Mouse (Mus musculus): ENCODE data around the gene Golph3. TPM values are rescaled to one million over a fixed set of nuclear protein-coding genes. Genes with fewer than 3 reads are reported as not detected.

The Golph3 gene
- total and polyA plus RNA-seq, 2 experiments from 2014 or later = 55.3 to 135 TPM

GRCm38 (mm10) chr15:12360519-12361212 is 39.4 kb downstream of the Golph3 start:
- H3K4me2 ChIP-seq (ENCODE audit: low read depth, low read length) = no peak overlapping the region
- no peak overlapping the region for H3K9ac ChIP-seq (replicated peaks; ENCODE audit: low read depth, low read length)
- DNase-seq (ENCODE audit: low spot score) = no peak
- H3K27me3 ChIP-seq (ENCODE audit: control insufficient read depth, insufficient read depth, low read length) = no peaks in the 10 kb centered on the region
- TF ChIP-seq CTCF (IDR thresholded peaks at IDR 0.05; ENCODE audit: low read depth) = no peak
- no peak for TF ChIP-seq EP300 (IDR thresholded peaks at IDR 0.05; ENCODE audit: low read depth)
- H3K4me3 ChIP-seq (ENCODE audit: low read depth, low read length) = no peak overlapping the region
- no peak for ATAC-seq (ENCODE audit: insufficient read depth, low read depth)
- peaks cover 73% of the 10 kb centered on the region for H3K36me3 ChIP-seq (replicated peaks; ENCODE audit: control insufficient read depth, insufficient read depth, low read length)
- no peak overlapping the region for H3K27ac ChIP-seq (ENCODE audit: low read depth)
- 75% methylated on average over 19 of the region's 19 CpGs for WGBS
- no peaks in the 10 kb centered on the region for H3K4me1 ChIP-seq (ENCODE audit: control insufficient read depth, insufficient read depth)
- H3K9me3 ChIP-seq (replicated peaks; ENCODE audit: control insufficient read depth, low read length) = no peaks in the 10 kb centered on the region

- Histone ChIP-seq H3K9me3 (replicated peaks; ENCODE audit: control insufficient read depth, low read length) (no peaks in the 10 kb centered on the region), H3K4me1 (ENCODE audit: control insufficient read depth, insufficient read depth) (0 out of 2 replicates have a peak, but pooled peaks cover 2% of the 10 kb centered on the region), H3K9ac (replicated peaks; ENCODE audit: low read depth, low read length) (no peak overlapping the region), H3K36me3 (replicated peaks; ENCODE audit: control insufficient read depth, insufficient read depth, low read length) (peaks cover 74% of the 10 kb centered on the region), H3K4me2 (ENCODE audit: low read depth, low read length) (no peak overlapping the region), H3K4me3 (ENCODE audit: low read depth, low read length) (no peak overlapping the region), H3K27me3 (ENCODE audit: control insufficient read depth, insufficient read depth, low read length) (no peaks in the 10 kb centered on the region), H3K27ac (ENCODE audit: low read depth) (no peak overlapping the region)
- no peak for ATAC-seq (ENCODE audit: insufficient read depth, low read depth)
- no peak for DNase-seq (ENCODE audit: low spot score)
- no peak for TF ChIP-seq CTCF (IDR thresholded peaks at IDR 0.05; ENCODE audit: low read depth)
- TF ChIP-seq EP300 (IDR thresholded peaks at IDR 0.05; ENCODE audit: low read depth) = no peak
- WGBS = 83% methylated on average over 14 of the region's 14 CpGs
Observed at GRCm38 (mm10) chr15:12362001-12362700, 40.9 kb downstream of the Golph3 start.

- no peak overlapping the region for H3K4me2 ChIP-seq (ENCODE audit: low read depth, low read length)
- no peaks in the 10 kb centered on the region for H3K27me3 ChIP-seq (ENCODE audit: control insufficient read depth, insufficient read depth, low read length)
- TF ChIP-seq EP300 (IDR thresholded peaks at IDR 0.05; ENCODE audit: low read depth) (no peak), CTCF (IDR thresholded peaks at IDR 0.05; ENCODE audit: low read depth) (no peak)
- no peak for DNase-seq (ENCODE audit: low spot score)
- ATAC-seq (ENCODE audit: insufficient read depth, low read depth) = no peak
- no peak overlapping the region for H3K9ac ChIP-seq (replicated peaks; ENCODE audit: low read depth, low read length)
- no peaks in the 10 kb centered on the region for H3K9me3 ChIP-seq (replicated peaks; ENCODE audit: control insufficient read depth, low read length)
- H3K27ac ChIP-seq (ENCODE audit: low read depth) = no peak overlapping the region
- H3K4me3 ChIP-seq (ENCODE audit: low read depth, low read length) = no peak overlapping the region
- H3K36me3 ChIP-seq (replicated peaks; ENCODE audit: control insufficient read depth, insufficient read depth, low read length) = peaks cover 71% of the 10 kb centered on the region
- H3K4me1 ChIP-seq (ENCODE audit: control insufficient read depth, insufficient read depth) = peaks cover 7% of the 10 kb centered on the region; the same call in 1 of the 2 replicates
- WGBS = 86% methylated on average over 6 of the region's 6 CpGs
Observed at GRCm38 (mm10) chr15:12362701-12363040, 41.4 kb downstream of the Golph3 start.

GRCm38 (mm10) chr15:12364096-12364495 is 42.8 kb downstream of the Golph3 start:
- ATAC-seq (ENCODE audit: insufficient read depth, low read depth) (no peak), DNase-seq (ENCODE audit: low spot score) (no peak)
- 84% methylated on average over 4 of the region's 4 CpGs for WGBS
- Histone ChIP-seq H3K4me1 (ENCODE audit: control insufficient read depth, insufficient read depth) (peaks cover 17% of the 10 kb centered on the region; the same call in 1 of the 2 replicates), H3K36me3 (replicated peaks; ENCODE audit: control insufficient read depth, insufficient read depth, low read length) (peaks cover 58% of the 10 kb centered on the region), H3K27ac (ENCODE audit: low read depth) (no peak overlapping the region), H3K9me3 (replicated peaks; ENCODE audit: control insufficient read depth, low read length) (no peaks in the 10 kb centered on the region), H3K4me3 (ENCODE audit: low read depth, low read length) (no peak overlapping the region), H3K27me3 (ENCODE audit: control insufficient read depth, insufficient read depth, low read length) (no peaks in the 10 kb centered on the region), H3K9ac (replicated peaks; ENCODE audit: low read depth, low read length) (no peak overlapping the region), H3K4me2 (ENCODE audit: low read depth, low read length) (no peak overlapping the region)
- TF ChIP-seq EP300 (IDR thresholded peaks at IDR 0.05; ENCODE audit: low read depth) (no peak), CTCF (IDR thresholded peaks at IDR 0.05; ENCODE audit: low read depth) (no peak)

- H3K27me3 ChIP-seq (ENCODE audit: control insufficient read depth, insufficient read depth, low read length) = no peaks in the 10 kb centered on the region
- H3K27ac ChIP-seq (ENCODE audit: low read depth) = no peak overlapping the region
- no peak for TF ChIP-seq CTCF (IDR thresholded peaks at IDR 0.05; ENCODE audit: low read depth)
- no peak for TF ChIP-seq EP300 (IDR thresholded peaks at IDR 0.05; ENCODE audit: low read depth)
Observed at GRCm38 (mm10) chr15:12365416-12366071, 44.3 kb downstream of the Golph3 start.

More at GRCm38 (mm10) chr15:12365416-12366071, 44.3 kb downstream of the Golph3 start:
- WGBS = 69% methylated on average over 15 of the region's 15 CpGs
- Histone ChIP-seq H3K4me2 (ENCODE audit: low read depth, low read length) (no peak overlapping the region), H3K36me3 (replicated peaks; ENCODE audit: control insufficient read depth, insufficient read depth, low read length) (peaks cover 59% of the 10 kb centered on the region), H3K4me1 (ENCODE audit: control insufficient read depth, insufficient read depth) (peaks cover 17% of the 10 kb centered on the region; the same call in 1 of the 2 replicates), H3K9me3 (replicated peaks; ENCODE audit: control insufficient read depth, low read length) (no peaks in the 10 kb centered on the region), H3K4me3 (ENCODE audit: low read depth, low read length) (no peak overlapping the region), H3K9ac (replicated peaks; ENCODE audit: low read depth, low read length) (no peak overlapping the region)
- ATAC-seq (ENCODE audit: insufficient read depth, low read depth) = no peak
- DNase-seq (ENCODE audit: low spot score) = no peak

All from heart, postnatal 0 days (tissue).